Mouse (Mus musculus) kidney, embryonic 16.5 days (tissue): ENCODE measurements around the gene Tnpo2. TPM values are rescaled to one million over a fixed set of nuclear protein-coding genes. Genes with fewer than 3 reads are reported as not detected.

Experiments
- ATAC-seq: fragments of 200-750 bp; cut with Nextera tagmentation; 2 replicates; pipeline ENCODE4 v1.8.0; 2017; ENCODE audit warnings: moderate TSS enrichment; ENCODE audit not compliant: low FRiP score, low TSS enrichment
- H3K27ac ChIP-seq: fragments of 300-500 bp; sonication (generic); 2 replicates; pipeline ENCODE4 v1.5.1; 2014; ENCODE audit warnings: low read length
- H3K27me3 ChIP-seq: fragments of 300-500 bp; sonication (generic); 2 replicates; pipeline ENCODE4 v1.6.1; 2014; ENCODE audit warnings: low read length, control low read depth, mixed read lengths; ENCODE audit not compliant: insufficient read depth
- H3K36me3 ChIP-seq: fragments of 300-500 bp; sonication (generic); 2 replicates; pipeline ENCODE4 v1.6.1; 2014; ENCODE audit warnings: low read length, control low read depth, mixed read lengths; ENCODE audit not compliant: insufficient read depth
- H3K4me1 ChIP-seq: fragments of 300-500 bp; sonication (generic); 2 replicates; pipeline ENCODE4 v1.6.1; 2014; ENCODE audit warnings: low read length, control low read depth, mixed read lengths; ENCODE audit not compliant: insufficient read depth
- H3K4me2 ChIP-seq: fragments of 300-500 bp; sonication (generic); replicated peaks from 2 replicates; pipeline ENCODE4 v1.6.1; 2014; ENCODE audit warnings: low read depth, low read length
- H3K4me3 ChIP-seq: fragments of 300-500 bp; sonication (generic); 2 replicates; pipeline ENCODE4 v1.5.1; 2014; ENCODE audit warnings: mild to moderate bottlenecking, low read length
- H3K9ac ChIP-seq: fragments of 300-500 bp; sonication (generic); replicated peaks from 2 replicates; pipeline ENCODE4 v1.6.1; 2014; ENCODE audit warnings: low read length
- H3K9me3 ChIP-seq: fragments of 300-500 bp; sonication (generic); 2 replicates; pipeline ENCODE4 v1.6.1; 2016; ENCODE audit warnings: low read length, control low read depth
- WGBS: fragments of 180-500 bp; shearing (Covaris S2); extraction: QIAGEN DNeasy Blood & Tissue Kit; methylation state at CpG from one replicate; pipeline ENCODE4 v1.1.7; 2014; 5-methylcytosine and 5-hydroxymethylcytosine counted together
- polyA plus RNA-seq: library from polyadenylated mRNA; unstranded; fragments of >200 nt; fragmentation: Nextera tagmentation; extraction: Ambion mirVana; gene quantifications from 2 replicates; pipeline ENCODE4 v1.2.1, GENCODE M21; 2015

The Tnpo2 gene
- polyA plus RNA-seq, 1 experiment from 2014 or later: 27.5 TPM

DNA sequence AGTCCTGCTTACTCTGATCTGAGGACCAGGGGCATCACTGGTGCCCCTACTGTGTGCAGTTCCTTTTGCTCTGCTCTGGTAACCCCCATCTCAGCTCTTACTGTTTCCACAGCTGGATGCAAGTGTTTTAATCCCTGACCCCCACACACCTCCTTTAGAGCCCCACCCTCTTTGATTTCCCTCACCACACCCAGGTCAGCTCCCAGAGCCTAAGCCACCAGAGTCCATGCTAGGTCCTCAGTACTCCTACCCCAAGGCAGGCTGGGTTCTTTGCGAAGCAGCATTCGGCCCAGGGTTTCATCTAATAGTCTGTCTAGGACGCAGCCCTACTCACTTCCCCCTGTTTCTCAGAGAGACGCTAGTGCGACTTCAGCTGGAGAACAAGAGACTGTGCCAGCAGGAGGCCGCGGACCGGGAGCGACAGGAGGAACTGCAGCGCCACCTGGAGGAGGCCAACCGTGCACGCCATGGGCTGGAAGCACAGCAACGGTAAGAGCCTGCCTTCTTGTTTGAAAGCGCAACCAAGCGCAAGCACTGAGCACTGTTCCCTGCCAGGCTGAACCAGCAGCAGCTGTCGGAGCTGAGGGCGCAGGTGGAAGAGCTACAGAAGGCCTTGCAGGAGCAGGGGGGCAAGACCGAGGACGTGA is 38.9 kb upstream of the Tnpo2 start:
- no peaks in the 10 kb centered on the region for H3K9me3 ChIP-seq
- 0 out of 2 replicates have a peak, but pooled peaks cover 4% of the 10 kb centered on the region for H3K36me3 ChIP-seq
- peak; percentile 76 for ATAC-seq
- H3K9ac ChIP-seq: 0 out of 2 replicates have a peak overlapping the region, but pooled peaks have one; percentile 13
- H3K4me2 ChIP-seq: 0 out of 2 replicates have a peak overlapping the region, but pooled peaks have one; percentile 10
- H3K4me3 ChIP-seq: no peak overlapping the region
- no peaks in the 10 kb centered on the region for H3K27me3 ChIP-seq
- H3K4me1 ChIP-seq: peaks cover 6% of the 10 kb centered on the region
- no peak overlapping the region for H3K27ac ChIP-seq
- WGBS: 8% methylated on average over 19 of the region's 19 CpGs

DNA sequence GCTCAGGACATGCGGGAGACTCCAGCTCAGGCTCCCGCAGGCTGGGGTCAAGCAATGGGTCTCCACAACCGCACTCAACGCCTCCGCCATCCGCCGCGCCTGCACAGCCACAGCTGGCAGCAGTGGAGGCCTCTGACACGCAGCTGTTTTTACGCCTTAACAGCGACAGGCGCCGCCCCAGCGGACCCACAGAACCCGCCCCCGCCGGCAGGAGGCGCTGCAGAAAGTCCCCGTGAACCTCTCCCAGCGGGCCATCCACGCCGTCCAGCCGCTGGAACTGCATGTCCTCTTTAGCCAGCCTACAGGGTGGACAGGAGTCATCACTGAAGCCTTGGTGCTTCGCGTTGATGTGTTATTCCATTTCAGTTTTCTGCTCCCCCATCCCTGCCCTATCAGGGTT is 29.0 kb upstream of the Tnpo2 start:
- WGBS: 10% methylated on average over 25 of the region's 25 CpGs
- Histone ChIP-seq H3K27ac (no peak overlapping the region), H3K9me3 (no peaks in the 10 kb centered on the region), H3K4me3 (0 out of 2 replicates have a peak overlapping the region, but pooled peaks have one; percentile 3), H3K4me1 (no peaks in the 10 kb centered on the region), H3K27me3 (peaks cover 23% of the 10 kb centered on the region), H3K4me2 (no peak overlapping the region), H3K36me3 (no peaks in the 10 kb centered on the region), H3K9ac (peak overlapping the region; percentile 25; the same call in 1 of the 2 replicates)
- ATAC-seq: no peak

DNA sequence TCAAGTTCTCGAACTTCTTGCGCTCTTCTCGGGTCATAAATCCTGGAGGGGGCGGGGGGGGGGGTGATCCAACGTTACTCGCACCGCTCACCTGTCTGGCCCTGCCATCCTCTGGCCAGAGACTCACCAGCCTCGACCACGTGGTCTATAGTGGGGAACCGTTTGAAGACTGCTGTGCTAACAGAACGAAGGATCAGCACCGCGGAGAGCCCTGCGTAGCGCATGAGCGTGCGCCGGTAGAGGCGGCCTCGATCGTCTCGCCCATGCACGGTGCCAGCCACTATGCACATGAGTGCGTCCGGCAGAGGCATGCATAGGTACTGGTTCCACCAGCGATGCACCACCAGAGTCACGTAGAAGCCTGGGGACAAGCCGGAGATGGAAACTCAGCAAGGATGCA is 25.5 kb upstream of the Tnpo2 start:
- H3K9me3 ChIP-seq: no peaks in the 10 kb centered on the region
- H3K27me3 ChIP-seq: peaks cover 36% of the 10 kb centered on the region
- no peak overlapping the region for H3K4me2 ChIP-seq
- no peak; the same call in 1 of the 2 replicates for ATAC-seq
- no peak overlapping the region for H3K27ac ChIP-seq
- 11% methylated on average over 28 of the region's 28 CpGs for WGBS
- H3K36me3 ChIP-seq: no peaks in the 10 kb centered on the region
- H3K4me1 ChIP-seq: no peaks in the 10 kb centered on the region
- no peak overlapping the region for H3K9ac ChIP-seq
- no peak overlapping the region for H3K4me3 ChIP-seq

DNA sequence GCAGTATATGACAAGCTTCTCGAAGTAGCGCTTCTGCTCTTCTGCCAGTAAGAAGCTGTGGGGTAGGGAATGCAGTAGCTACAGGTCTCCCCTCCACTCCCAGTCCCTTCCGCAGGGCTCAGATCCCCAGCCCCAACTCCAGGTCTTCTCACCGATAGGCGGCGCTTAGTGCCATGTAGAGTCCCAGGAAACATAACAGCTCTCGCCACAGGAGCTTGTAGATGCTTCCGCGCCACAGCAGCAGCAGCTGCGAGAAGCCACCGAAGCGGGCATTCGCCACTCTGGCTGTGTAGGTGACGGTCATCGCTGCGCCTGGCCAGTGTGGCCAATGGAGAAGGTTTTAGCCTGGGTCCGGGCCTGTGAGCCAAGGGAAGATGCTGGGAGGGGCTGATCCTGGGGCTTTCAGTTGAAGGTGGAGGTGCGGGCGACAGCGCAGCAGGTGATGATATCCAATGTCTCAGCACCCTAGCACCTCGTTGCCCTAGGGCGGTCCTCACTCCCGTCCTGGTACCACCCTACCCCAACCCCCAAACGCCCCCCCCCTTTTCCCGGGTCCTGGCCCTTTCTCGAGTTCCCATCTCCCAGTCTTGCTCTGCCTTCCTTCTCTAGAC is 23.4 kb upstream of the Tnpo2 start:
- Histone ChIP-seq H3K4me2 (peak overlapping the region; percentile 59), H3K27ac (no peak overlapping the region), H3K4me1 (no peaks in the 10 kb centered on the region), H3K9me3 (no peaks in the 10 kb centered on the region), H3K36me3 (peaks cover 8% of the 10 kb centered on the region), H3K4me3 (peak overlapping the region; percentile 35), H3K9ac (peak overlapping the region; percentile 40; the same call in 1 of the 2 replicates), H3K27me3 (peaks cover 28% of the 10 kb centered on the region)
- peak; percentile 72 for ATAC-seq
- 6% methylated on average over 26 of the region's 26 CpGs for WGBS

DNA sequence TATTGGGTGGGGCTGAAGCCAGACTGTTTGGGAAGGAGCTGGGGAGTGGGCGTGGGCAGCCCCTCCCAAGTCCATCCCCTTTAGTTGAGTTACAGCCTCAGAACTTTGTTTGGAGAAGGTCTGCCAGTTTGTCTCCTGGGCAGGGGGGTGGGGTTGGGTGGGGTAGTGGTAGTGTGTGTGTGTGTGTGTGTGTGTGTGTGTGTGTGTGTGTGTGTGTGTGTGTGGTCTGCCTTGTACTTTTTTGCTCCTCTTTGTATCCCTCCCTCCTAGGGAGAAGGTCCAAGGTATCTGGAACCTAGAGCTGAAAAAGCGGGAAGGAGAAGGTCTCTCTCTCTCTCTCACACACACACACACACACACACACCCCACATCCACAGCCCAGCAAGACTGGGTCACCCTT is 22.3 kb upstream of the Tnpo2 start, which contains the start of gene Best2:
Best2 (minus strand) TSS at position 101 of the 400 bp plus-strand sequence.
- Histone ChIP-seq H3K9ac (peak within 1 kb of the TSS; percentile 40; the same call in 1 of the 2 replicates), H3K4me1 (no peaks in the 10 kb centered on the region), H3K4me3 (peak within 1 kb of the TSS; percentile 35), H3K9me3 (no peaks in the 10 kb centered on the region), H3K4me2 (peak within 1 kb of the TSS; percentile 59), H3K27ac (no peak within 1 kb of the TSS), H3K27me3 (peaks cover 28% of the 10 kb centered on the region), H3K36me3 (peaks cover 17% of the 10 kb centered on the region)
- ATAC-seq: no peak
- WGBS: 43% methylated on average over 2 of the region's 2 CpGs

DNA sequence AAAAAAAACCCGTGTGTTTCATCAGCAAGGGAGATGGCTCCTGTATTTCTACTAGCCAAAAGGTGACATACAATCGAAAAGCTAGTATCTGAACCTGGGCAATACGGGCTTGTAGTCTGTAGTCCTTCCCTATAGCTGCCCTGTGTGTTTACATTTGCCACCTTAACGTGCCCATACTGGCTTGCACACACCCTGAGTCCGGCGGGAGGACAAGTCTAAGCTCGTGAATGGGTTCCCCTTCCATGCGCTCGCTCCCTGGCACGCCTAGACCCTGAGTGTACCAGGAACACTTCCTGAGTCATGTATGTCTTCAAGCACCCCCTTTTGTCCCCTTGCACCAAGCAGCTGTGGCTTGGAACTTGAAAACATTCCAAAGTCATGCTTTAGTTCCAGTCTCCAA is 20.0 kb upstream of the Tnpo2 start:
- H3K27ac ChIP-seq: no peak overlapping the region
- no peak overlapping the region for H3K4me3 ChIP-seq
- no peak overlapping the region for H3K9ac ChIP-seq
- ATAC-seq: no peak
- 67% methylated on average over 10 of the region's 10 CpGs for WGBS
- peaks cover 26% of the 10 kb centered on the region for H3K36me3 ChIP-seq
- H3K4me2 ChIP-seq: no peak overlapping the region
- H3K9me3 ChIP-seq: no peaks in the 10 kb centered on the region
- no peaks in the 10 kb centered on the region for H3K4me1 ChIP-seq
- peaks cover 15% of the 10 kb centered on the region for H3K27me3 ChIP-seq

DNA sequence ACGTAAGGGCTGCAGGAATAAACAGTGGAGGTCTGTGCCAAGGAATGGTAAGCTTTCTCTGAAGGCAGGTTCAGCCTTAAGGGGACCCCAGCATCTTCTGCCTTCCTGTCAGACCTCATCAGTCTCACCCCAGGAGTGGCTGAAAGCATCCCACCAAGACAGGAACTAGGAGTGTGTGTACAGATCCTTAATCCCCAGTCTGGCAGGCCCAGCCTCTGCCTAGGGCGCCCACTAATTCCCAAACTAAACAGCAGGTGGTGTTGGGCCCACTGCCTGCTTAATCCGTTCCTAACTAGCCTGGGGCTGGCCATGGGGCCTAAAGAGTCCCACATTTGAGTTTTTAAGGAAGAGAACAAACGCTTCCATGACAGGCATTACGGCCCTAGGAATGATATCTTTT is 19.5 kb upstream of the Tnpo2 start:
- Histone ChIP-seq H3K4me2 (no peak overlapping the region), H3K27me3 (peaks cover 15% of the 10 kb centered on the region), H3K4me3 (no peak overlapping the region), H3K9me3 (no peaks in the 10 kb centered on the region), H3K9ac (no peak overlapping the region), H3K36me3 (peaks cover 30% of the 10 kb centered on the region), H3K4me1 (no peaks in the 10 kb centered on the region), H3K27ac (no peak overlapping the region)
- WGBS: 61% methylated on average over 5 of the region's 5 CpGs
- ATAC-seq: no peak

DNA sequence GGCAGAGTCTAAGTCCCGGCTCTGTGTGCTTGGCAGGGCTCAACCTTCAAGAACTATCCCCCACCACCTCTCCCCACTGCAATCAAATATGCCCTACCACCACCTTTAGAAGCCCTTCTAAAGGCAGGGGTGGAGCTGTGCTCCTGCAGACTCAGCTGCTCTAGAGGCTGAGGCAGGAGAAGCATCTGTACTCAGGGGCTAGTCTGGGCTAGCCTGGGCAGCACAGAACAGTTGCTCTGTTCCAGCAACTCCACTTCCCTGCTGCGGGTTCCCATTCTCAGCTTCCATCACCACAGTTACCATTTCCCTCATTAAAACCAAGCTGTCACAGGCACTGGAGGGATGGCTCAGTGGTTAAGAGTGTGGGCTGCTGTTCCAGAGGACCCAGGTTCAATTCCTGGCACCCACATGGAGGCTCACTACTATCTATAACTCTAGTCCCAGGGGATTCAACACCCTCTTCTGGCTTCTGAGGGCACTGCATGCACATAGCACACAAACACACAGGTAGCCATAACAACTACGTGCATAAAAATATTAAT is 15.1 kb upstream of the Tnpo2 start:
- H3K4me3 ChIP-seq: no peak overlapping the region
- no peak overlapping the region for H3K27ac ChIP-seq
- peaks cover 40% of the 10 kb centered on the region for H3K36me3 ChIP-seq
- no peaks in the 10 kb centered on the region for H3K9me3 ChIP-seq
- H3K4me1 ChIP-seq: peaks cover 19% of the 10 kb centered on the region
- H3K4me2 ChIP-seq: no peak overlapping the region
- no peak for ATAC-seq
- H3K9ac ChIP-seq: no peak overlapping the region
- 95% methylated on average over 3 of the region's 3 CpGs for WGBS
- no peaks in the 10 kb centered on the region for H3K27me3 ChIP-seq

DNA sequence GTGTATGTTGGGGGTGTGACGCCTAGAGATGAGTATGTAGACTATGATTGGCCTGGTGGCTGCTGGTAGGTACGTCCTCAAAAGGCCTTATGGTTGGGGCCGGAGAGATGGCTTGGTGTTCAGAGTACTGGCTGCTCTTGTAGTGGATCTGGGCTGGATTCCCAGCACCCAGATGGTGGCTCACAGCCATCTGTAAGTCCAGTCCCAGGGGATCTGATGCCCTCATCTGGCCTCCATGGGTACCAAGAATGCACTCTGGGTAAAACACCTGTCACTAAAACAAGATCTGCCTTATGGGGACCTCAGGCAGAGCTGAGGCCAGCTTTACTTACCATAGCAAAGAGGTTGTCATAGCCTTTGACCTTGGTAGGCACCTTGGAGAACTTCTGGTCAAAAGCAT is 12.9 kb upstream of the Tnpo2 start:
- peak overlapping the region; percentile 73; the same call in 1 of the 2 replicates for H3K4me3 ChIP-seq

More for the DNA sequence above, 12.9 kb upstream of the Tnpo2 start:
- Histone ChIP-seq H3K4me2 (peak overlapping the region; percentile 83; the same call in 1 of the 2 replicates), H3K27me3 (no peaks in the 10 kb centered on the region), H3K36me3 (peaks cover 27% of the 10 kb centered on the region), H3K27ac (no peak overlapping the region), H3K9ac (no peak overlapping the region), H3K4me1 (peaks cover 30% of the 10 kb centered on the region), H3K9me3 (no peaks in the 10 kb centered on the region)
- no peak for ATAC-seq
- WGBS: 93% methylated on average over 3 of the region's 3 CpGs
